Mouse (Mus musculus): ENCODE data around the gene Tacr2. TPM values are rescaled to one million over a fixed set of nuclear protein-coding genes. Genes with fewer than 3 reads are reported as not detected.

The Tacr2 gene
- polyA plus RNA-seq, 1 experiment: not detected

DNA sequence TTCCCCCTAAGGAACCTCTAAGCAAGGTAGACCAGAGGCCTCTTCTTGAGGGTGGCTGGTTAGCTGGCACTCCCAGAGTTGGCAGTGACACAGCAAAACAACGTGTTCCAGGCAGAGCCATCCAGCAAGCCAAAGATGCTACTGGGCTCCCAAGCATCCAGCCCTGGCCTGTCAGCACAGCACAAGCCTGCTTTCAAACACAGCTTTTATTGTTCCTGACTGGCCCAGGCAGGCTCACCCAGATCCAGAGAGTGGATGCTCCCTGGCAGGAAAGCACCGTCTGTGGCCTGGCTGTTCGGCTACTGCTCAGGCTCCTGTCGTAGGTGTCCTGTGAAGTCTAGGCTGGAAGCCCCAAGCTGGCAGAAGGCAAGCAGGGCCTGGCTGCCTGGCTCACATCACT, 41.9 kb downstream of the Tacr2 start:
- H3K4me1 ChIP-seq (ENCODE audit: control insufficient read depth, insufficient read depth, low read length): no peaks in the 10 kb centered on the region
- 84% methylated on average over 4 of the region's 4 CpGs for WGBS
- H3K4me3 ChIP-seq (replicated peaks; ENCODE audit: control insufficient read depth, low read depth, low read length): no peak overlapping the region
- TF ChIP-seq POLR2A (IDR thresholded peaks at IDR 0.05; ENCODE audit: borderline replicate concordance, control insufficient read depth, low read depth, low read length) (no peak), CTCF (IDR thresholded peaks at IDR 0.05; ENCODE audit: control insufficient read depth, insufficient read depth, low read length) (no peak)
- H3K27ac ChIP-seq (ENCODE audit: control insufficient read depth, insufficient read depth, low read depth, low read length, poor library complexity): no peak overlapping the region

DNA sequence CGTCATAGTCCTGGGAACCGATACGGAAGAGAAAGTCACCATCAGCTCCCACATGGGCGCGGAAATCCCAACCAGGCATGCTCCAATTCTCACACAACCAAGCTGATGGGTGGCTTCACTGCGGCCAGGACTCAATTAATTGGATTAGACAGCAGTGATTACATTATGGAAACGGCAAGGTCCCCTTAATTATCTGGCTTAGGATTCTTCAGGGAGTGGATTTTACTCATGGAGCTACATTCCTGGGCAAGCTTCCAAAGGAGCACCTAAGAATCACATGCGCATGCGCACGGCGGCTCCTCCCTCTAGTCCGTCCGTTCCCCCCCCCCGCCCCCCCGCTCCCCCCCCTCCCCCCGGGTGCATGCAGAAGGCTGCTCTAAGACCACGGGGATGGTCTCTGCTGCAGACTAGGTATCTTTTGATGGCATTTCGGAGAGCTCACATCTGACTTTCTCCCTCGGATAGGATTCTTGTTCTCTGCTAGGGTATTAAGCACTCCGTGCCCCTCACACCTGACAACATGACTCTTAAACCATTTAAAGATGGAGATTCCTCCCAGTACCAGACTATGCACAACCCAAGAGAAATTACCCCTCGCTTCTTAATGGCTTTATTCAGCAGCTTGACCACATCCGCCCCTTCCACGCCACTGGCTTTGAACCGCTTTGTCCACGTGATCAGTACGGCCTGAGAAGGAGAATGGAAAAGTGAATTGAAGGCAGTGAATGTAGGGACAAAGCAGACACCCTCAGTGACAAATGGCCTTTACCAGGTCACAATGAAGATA, 44.0 kb downstream of the Tacr2 start:
- Histone ChIP-seq H3K27ac (ENCODE audit: control insufficient read depth, insufficient read depth, low read depth, low read length, poor library complexity) (no peak overlapping the region), H3K4me3 (replicated peaks; ENCODE audit: control insufficient read depth, low read depth, low read length) (no peak overlapping the region), H3K4me1 (ENCODE audit: control insufficient read depth, insufficient read depth, low read length) (peaks cover 3% of the 10 kb centered on the region)
- no peak for TF ChIP-seq CTCF (IDR thresholded peaks at IDR 0.05; ENCODE audit: control insufficient read depth, insufficient read depth, low read length)
- no peak for TF ChIP-seq POLR2A (IDR thresholded peaks at IDR 0.05; ENCODE audit: borderline replicate concordance, control insufficient read depth, low read depth, low read length)
- WGBS: 90% methylated on average over 26 of the region's 26 CpGs

DNA sequence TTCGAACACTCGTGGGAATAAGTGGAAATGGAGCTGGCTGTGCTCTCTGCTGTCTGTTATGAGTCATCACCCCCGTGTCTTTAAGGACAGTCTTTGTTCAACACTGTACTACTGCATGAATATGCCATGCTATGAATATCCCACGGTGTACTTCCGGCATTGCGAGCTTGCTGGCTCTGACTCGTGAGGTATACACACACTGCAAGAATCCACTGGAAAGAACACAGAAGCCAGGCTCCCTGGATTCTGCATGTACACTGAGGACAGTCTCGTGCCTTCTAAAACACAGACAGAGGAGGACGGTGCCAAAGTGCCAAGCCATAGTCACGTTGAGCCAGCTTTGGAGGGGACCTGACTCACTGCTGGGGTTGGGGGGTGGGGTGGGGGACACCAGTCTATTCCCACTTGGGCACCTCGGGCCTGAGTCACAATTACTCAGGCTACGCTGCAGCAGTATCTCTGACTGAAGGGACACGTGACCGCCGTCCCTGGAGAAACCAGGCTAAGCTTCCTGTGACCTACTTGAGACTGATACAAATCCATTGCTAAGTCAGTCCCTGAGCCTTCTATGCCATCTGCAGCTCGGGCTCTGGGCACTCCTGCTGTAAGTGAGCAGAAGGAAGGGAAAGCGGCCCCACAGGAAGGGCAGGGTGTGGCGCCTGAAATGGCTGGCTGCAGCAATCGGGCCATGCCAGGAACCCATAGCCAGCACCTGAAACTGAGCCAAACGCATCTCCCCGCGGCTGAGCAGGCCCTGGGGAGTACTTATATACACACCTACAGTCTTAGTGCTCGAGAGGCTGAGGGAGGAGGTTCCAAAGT, 48.0 kb downstream of the Tacr2 start:
- 0 out of 2 replicates have a peak overlapping the region, but pooled peaks have one; percentile 18 for H3K27ac ChIP-seq (ENCODE audit: control insufficient read depth, insufficient read depth, low read depth, low read length, poor library complexity)
- TF ChIP-seq POLR2A (IDR thresholded peaks at IDR 0.05; ENCODE audit: borderline replicate concordance, control insufficient read depth, low read depth, low read length): no peak
- no peak; the same call in 1 of the 2 replicates for TF ChIP-seq CTCF (IDR thresholded peaks at IDR 0.05; ENCODE audit: control insufficient read depth, insufficient read depth, low read length)
- peaks cover 3% of the 10 kb centered on the region for H3K4me1 ChIP-seq (ENCODE audit: control insufficient read depth, insufficient read depth, low read length)
- WGBS: 35% methylated on average over 23 of the region's 23 CpGs
- no peak overlapping the region for H3K4me3 ChIP-seq (replicated peaks; ENCODE audit: control insufficient read depth, low read depth, low read length)

DNA sequence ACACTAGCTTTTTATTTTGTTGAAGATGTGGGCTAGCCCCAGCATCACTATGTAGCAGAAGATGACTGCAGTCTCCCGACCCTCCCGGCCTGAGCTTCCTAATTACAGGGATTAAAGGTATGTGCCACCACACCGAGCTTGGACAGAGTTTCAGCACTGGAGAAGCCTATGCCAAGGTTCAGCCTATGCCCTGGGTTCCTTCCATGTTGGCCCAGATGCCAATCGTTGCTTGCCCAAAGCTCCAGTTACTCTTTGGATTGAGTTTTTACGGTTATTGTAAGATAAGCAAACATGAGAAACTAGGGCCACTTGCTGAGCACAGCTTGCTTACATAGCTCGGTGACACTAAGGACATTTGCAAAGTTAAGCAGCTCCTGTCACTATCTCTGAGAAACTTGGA, 52.9 kb downstream of the Tacr2 start:
- peaks cover 3% of the 10 kb centered on the region for H3K4me1 ChIP-seq (ENCODE audit: control insufficient read depth, insufficient read depth, low read length)
- TF ChIP-seq CTCF (IDR thresholded peaks at IDR 0.05; ENCODE audit: control insufficient read depth, insufficient read depth, low read length) (no peak), POLR2A (IDR thresholded peaks at IDR 0.05; ENCODE audit: borderline replicate concordance, control insufficient read depth, low read depth, low read length) (no peak)
- H3K27ac ChIP-seq (ENCODE audit: control insufficient read depth, insufficient read depth, low read depth, low read length, poor library complexity): no peak overlapping the region
- no peak overlapping the region for H3K4me3 ChIP-seq (replicated peaks; ENCODE audit: control insufficient read depth, low read depth, low read length)
- WGBS: 91% methylated on average over 6 of the region's 6 CpGs

DNA sequence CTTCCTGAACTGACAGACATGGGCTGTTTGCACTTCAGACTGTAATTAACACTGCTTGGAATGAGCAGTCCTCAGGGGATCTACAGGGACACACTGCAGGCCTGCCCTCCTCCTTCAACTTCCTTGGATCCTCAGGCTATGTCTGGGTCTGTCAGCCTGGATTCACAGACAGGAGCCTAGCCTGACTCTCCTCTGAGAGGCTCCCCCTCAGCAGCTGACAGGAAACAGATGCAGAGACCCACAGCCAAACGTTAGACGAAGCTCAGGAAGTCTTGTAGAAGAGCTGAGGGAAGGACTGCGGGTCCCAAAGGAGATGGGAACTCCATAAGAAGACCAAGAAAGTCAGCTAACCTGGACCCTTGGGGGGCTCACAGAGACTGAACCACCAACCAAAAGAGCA, 54.2 kb downstream of the Tacr2 start:
- no peak for TF ChIP-seq CTCF (IDR thresholded peaks at IDR 0.05; ENCODE audit: control insufficient read depth, insufficient read depth, low read length)
- no peak overlapping the region; the same call in 1 of the 2 replicates for H3K27ac ChIP-seq (ENCODE audit: control insufficient read depth, insufficient read depth, low read depth, low read length, poor library complexity)
- H3K4me3 ChIP-seq (replicated peaks; ENCODE audit: control insufficient read depth, low read depth, low read length): no peak overlapping the region
- WGBS: 11% methylated on average over 3 of the region's 3 CpGs
- no peaks in the 10 kb centered on the region; the same call in 1 of the 2 replicates for H3K4me1 ChIP-seq (ENCODE audit: control insufficient read depth, insufficient read depth, low read length)

DNA sequence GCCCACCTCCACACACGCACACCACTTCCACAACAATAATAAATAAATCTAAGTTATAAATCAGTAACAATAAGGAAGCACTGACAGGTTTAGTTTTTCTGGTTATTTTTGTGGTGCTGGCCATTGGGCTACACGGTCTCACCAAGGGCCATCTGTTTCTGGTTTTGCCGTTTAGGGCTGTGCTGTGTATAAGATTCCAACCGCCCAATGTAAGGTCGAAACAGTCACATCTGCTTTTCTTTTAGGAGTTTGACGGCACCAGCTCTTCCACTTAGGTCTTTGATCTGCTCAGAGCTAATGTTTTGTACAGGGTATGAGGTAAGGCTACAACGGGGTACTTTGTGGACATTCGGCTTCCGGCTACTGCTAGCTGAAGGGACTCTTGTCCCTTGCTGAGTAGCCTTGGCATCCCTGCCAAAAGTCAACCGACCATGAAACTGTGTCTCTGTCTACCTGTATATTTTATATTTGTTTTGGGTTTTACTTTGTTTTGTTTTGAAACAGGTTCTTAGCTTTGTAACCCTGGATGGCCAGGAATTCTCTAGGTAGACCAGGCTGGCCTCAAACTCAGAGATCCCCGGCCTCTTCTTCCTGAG, 56.8 kb downstream of the Tacr2 start:
- WGBS: 95% methylated on average over 11 of the region's 11 CpGs
- TF ChIP-seq CTCF (IDR thresholded peaks at IDR 0.05; ENCODE audit: control insufficient read depth, insufficient read depth, low read length) (no peak), POLR2A (IDR thresholded peaks at IDR 0.05; ENCODE audit: borderline replicate concordance, control insufficient read depth, low read depth, low read length) (no peak)
- Histone ChIP-seq H3K27ac (ENCODE audit: control insufficient read depth, insufficient read depth, low read depth, low read length, poor library complexity) (no peak overlapping the region), H3K4me3 (replicated peaks; ENCODE audit: control insufficient read depth, low read depth, low read length) (no peak overlapping the region), H3K4me1 (ENCODE audit: control insufficient read depth, insufficient read depth, low read length) (no peaks in the 10 kb centered on the region; the same call in 1 of the 2 replicates)

DNA sequence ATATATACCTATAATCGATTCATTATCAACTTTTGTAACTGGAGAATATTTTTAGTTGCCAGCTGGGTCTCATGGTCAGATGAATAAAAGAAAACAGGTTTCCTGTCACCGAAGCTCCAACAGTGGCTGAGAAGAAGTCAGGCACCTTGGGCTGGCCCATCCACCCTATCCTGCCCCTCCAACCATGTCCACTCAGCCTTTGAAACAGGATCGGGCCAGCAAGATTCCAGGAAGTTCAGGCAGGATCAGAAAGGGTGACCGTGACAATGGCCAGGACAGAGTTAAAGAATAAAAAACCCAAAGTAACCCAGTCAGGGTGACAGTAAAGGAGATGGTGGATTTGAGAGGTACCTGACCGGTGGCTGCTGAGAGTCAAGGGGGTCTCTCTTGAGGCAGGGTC, 57.4 kb downstream of the Tacr2 start:
- Histone ChIP-seq H3K4me3 (replicated peaks; ENCODE audit: control insufficient read depth, low read depth, low read length) (no peak overlapping the region), H3K4me1 (ENCODE audit: control insufficient read depth, insufficient read depth, low read length) (no peaks in the 10 kb centered on the region; the same call in 1 of the 2 replicates), H3K27ac (ENCODE audit: control insufficient read depth, insufficient read depth, low read depth, low read length, poor library complexity) (no peak overlapping the region)
- WGBS: 87% methylated on average over 5 of the region's 5 CpGs
- TF ChIP-seq POLR2A (IDR thresholded peaks at IDR 0.05; ENCODE audit: borderline replicate concordance, control insufficient read depth, low read depth, low read length) (no peak), CTCF (IDR thresholded peaks at IDR 0.05; ENCODE audit: control insufficient read depth, insufficient read depth, low read length) (no peak)
